Mouse (Mus musculus): ENCODE results near the gene Uncx.
A peak's percentile ranks its signal among the peaks of the same experiment; 100 is the strongest.

The Uncx gene

DNA sequence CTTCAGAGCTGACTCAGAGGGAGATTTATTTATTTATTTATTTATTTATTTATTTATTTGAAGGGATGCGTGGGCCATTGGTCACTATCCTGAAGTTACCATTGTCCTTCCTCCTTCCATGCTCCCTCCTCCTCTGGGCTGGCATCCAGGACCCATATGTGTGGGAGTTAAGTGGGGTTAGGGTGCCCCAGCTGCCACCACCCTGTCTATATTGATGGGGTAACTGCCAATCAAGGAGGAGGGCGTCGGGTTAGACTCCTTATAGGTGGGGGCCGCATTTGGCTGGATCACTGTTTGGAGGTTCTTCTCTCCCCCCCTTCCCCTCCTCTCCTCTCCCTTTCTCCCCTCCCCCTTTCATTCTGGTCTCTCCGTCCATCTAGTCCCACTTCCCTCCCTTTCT lies 738 bp upstream of the Uncx start:
- DNase-seq, result peak; percentile 79 to 82

GRCm38 (mm10) chr5:139543650-139544270 lies 466 bp downstream of the Uncx start:
- DNase-seq, result peak; percentile 96 to 97

DNA sequence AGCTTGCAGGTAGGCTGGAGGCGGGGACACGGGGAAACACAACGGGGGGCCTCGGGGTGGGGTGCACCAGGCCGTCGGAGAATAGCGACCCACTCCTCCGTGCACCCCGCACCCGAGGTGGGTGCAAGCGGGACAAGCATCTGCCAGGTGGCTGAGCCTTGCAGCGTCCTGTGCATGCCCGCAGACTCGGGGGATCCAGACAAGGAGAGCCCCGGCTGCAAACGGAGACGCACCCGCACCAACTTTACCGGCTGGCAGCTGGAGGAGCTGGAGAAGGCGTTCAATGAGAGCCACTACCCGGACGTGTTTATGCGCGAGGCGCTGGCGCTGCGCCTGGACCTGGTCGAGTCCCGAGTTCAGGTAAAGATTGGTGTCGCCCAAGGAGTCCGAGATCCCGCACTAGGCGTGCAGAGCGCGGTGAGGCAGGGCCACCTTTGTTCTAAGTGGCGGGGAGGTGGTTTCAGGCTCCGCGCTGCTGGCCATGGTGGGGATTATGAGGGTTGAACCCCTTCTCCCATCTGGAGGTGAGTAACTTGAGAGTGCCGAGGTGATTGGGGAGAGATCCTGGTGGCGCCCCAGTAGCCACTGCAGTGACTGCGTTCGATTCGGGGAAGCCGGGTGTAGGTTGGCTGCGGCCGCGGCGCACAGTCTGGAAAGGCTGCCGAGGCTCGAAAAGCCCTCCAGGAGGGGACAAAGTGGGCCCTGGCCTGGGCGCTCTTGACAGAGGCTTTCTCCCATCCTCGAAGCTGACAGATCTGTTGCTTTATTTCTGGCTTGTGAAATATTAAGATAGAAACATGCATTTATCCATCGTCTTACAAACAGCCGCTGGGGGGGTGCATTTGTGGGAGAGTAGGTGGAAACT lies 1.2 kb downstream of the Uncx start:
- DNase-seq, result peak; percentile 84 to 89

DNA sequence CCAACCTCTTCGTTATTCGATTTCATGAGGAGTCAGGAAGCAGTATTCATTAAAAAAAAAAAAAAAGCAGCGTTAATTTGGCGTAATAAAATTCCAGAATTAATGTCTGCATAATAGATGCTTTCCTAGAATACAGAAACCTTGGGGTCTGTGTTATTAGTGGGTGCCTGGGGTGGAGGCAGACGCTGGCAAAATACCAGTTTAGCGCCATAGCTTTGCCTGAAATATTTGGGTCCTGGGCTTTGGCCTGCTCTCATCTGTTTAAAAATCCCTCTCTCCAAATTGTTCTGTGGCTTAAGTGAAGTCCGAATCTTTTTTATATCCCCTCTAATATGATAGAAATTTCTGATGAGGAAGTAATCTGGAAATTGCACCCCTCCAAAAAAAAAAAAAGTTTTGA lies 1.9 kb downstream of the Uncx start:
- peak; percentile 48 to 65 for DNase-seq

DNA sequence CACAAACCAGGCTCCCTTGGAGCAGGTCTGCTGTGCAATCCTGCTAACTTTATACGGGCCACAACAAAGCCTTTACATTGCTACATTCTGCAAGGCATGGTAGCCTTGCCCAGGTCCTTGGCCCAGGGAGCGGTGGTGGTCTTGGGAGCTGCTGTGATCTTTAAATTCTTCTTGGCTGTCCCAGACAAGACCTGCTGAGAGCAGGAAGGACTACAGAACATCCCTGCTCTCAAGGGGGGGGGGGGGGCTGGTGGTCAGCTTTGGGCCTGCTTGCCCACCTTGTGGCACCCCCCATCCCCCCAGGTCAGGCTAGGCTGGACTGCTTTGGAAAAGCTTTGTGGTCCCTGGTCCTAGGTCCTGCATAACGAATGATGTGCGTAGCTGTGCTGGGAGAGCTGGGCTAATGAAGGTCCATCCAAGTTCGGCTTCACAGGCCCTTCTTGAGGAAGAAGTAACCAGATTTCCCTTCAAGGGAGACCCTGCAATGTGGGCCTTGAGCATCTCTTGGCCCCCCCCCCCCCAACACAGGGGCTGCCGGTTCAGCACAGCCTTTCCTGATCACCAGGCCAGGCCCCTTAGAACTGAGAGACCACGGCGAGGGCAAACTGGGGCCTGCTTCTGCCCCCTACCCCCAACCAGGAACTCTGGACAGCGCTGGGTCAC lies 2.5 kb downstream of the Uncx start:
- peak; percentile 57 to 63 for DNase-seq

DNA sequence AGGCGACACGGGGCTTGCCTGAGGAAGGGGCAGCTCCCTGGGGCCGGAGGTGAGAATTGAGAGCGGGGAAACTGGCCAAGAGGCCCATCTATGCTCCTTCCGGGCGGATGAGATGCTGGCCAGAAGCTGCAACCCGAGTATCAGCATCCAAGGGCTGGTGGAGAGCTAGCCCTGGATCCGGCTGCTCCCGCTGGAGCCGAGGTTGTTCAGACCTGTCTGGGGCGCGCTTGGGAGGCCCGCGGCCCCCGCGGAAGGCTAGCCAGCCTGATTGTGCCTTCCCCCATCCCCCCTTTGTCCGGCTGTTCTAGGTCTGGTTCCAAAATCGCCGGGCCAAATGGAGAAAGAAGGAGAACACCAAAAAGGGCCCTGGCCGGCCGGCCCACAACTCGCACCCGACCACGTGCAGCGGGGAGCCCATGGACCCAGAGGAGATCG lies 3.1 kb downstream of the Uncx start:
- DNase-seq, result peak in 1 of 2 experiments; percentile 76

- peak; percentile 70 to 81 for DNase-seq
Measured at GRCm38 (mm10) chr5:139546771-139547420, 3.6 kb downstream of the Uncx start.

- peak; percentile 69 to 73 for DNase-seq
Measured at GRCm38 (mm10) chr5:139547421-139547931, 4.2 kb downstream of the Uncx start.

GRCm38 (mm10) chr5:139553446-139554273 lies 10.4 kb downstream of the Uncx start:
- DNase-seq, result peak; percentile 63 to 69

- peak; percentile 58 to 60 for DNase-seq
Measured at GRCm38 (mm10) chr5:139554478-139555335, 11.4 kb downstream of the Uncx start.

- DNase-seq, result peak; percentile 29 to 38
Measured at GRCm38 (mm10) chr5:139555476-139556115, 12.3 kb downstream of the Uncx start.

GRCm38 (mm10) chr5:139556116-139556678 lies 12.9 kb downstream of the Uncx start:
- DNase-seq, result no peak

DNA sequence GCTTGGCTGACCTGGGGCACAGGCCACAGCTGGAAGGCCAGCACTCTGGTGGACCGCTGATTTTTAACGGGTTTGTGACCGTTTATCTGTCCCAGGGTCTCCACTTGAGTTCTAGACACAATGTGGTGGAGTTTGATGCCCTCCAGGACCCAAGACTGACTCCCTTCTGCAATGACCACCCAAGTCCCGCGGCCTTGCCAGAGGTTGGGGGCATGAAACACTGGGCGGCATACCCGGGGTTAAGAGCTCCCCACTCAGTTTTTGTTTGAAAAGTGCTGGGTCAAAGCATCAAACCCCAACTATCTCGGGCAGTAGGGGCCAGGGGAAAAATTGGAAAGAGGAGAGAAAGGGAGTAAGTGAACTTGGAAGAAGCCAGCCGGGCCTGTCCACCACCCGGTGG lies 13.8 kb downstream of the Uncx start:
- DNase-seq, result no peak

DNA sequence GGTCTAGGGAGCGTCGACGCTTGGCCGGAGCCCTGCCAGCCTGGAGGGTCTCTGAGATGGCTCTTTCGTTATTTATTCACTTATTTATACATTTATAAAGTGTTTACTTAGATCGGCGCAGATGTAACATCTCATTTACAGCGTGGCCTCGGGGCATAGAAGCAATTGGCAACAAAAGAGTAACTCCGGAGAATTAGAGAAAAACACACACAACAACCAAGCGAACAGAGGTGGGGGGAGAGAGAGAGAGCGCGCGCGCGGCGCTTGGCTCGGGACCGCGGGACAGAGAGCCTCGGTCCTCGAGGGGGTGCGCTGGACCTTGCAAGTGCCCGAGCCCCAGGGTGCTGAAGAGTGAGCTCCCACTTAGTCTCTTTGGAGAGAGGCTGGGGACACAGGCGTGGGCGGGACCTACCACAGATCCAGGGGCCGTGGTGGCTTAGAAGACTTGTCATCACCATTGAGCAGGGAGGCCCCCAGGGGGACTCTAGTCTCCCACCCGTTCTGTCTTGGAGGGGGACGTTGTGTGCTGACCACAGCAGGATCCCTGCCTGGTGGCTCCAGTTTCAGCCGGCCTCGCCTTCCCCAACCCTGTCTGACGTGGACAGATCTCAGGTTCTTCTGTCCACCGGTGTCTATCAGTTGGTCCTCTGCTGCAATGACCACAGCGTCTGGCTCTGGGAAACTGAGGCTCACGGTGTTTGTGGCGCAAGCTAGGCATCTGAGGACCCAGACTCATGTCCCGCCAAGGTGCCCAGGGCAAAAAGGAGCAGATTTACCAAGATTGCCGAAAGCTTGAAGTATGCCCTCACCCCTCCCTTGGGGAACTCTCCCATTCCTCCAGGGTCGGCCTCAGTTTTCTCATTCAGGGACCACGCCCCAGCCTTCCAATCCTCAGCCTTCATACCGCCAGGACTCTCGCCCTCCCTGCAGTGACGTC lies 14.5 kb downstream of the Uncx start:
- peak; percentile 56 to 57 for DNase-seq

- peak; percentile 79 to 85 for DNase-seq
Measured at GRCm38 (mm10) chr5:139558468-139558804, 15.1 kb downstream of the Uncx start.

DNA sequence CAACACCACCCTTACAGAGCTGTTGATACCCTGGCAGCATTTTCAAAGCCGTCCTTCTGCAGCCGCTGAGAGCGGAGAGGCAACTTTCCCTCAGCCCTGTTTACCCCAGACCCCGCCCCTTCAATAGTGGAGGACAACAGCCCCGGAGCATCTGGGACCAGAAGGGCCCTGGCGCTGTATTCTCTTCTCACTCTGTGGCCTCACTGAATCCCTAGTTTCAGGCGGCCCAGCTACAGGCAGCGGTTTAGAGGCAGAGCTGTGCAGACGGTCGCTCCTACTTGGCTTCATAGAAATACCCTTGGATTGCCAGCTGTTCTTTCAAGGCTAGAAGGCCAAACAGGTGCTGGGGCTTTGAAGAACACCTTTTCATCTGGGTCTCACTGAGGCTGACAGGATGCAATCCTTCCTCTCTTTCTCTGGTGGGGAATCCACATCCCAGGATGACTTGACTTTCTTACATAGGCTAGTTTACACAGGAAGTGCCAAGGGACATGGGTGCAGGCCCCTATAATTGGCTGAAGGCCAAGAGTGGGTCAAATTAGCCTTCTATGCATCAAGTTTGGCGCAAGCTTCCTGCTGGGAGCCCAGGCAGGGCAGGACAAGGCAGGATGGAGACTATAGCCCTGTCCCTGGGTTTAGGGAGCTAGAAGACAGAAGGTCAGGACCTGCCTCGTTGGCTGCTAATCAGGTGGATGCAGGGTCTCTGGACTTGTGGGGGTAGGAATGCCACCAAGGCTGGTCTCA lies 15.8 kb downstream of the Uncx start:
- DNase-seq, result peak; percentile 77 to 82

DNA sequence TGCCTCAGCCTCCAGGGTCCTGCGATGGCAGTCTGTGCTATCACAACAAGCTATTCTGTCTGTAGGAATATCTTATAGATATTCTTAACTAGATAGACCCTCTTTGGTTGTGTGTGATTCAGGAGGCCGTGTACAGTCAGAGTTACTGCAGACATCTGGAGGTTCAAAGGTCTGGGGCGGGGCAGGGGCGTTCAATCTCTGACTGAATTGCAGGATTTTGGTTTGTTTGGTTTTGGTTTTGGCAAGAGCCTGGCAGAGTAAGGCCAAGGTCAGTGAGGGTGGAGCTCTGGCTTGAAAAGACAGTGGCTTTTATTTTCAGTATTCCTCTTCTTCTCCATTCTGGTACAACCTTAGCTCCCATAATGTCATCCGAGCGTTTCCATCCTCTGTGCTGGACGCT lies 16.5 kb downstream of the Uncx start:
- no peak for DNase-seq

GRCm38 (mm10) chr5:139561363-139562001 lies 18.2 kb downstream of the Uncx start:
- peak; percentile 65 to 72 for DNase-seq
